Mouse (Mus musculus) E14TG2a.4 (cell line): ENCODE measurements around the gene Pecam1.

Experiments used
- CTCF ChIP-seq: conservative IDR thresholded peaks from 2 replicates; pipeline ENCODE4 v1.5.1; 2014; ENCODE audit warnings: low read length
- NANOG ChIP-seq: IDR thresholded peaks from 2 replicates; pipeline ENCODE4 v1.6.1; 2014; ENCODE audit warnings: borderline replicate concordance, low read length, mixed read lengths

GRCm38 (mm10) chr11:106648347-106648746 is 102.1 kb downstream of the Pecam1 start:
- peak; percentile 68 for TF ChIP-seq CTCF
- TF ChIP-seq NANOG: no peak
